Mouse (Mus musculus): ENCODE results near the gene Hhex.

Hhex gene

GRCm38 (mm10) chr19:37455528-37455927 is 20.9 kb downstream of the Hhex start:
- DNase-seq = no peak

GRCm38 (mm10) chr19:37455961-37456360 is 21.4 kb downstream of the Hhex start:
- no peak for DNase-seq

GRCm38 (mm10) chr19:37458013-37458412 is 23.4 kb downstream of the Hhex start:
- DNase-seq = no peak

- no peak for DNase-seq
Observed at GRCm38 (mm10) chr19:37466403-37466802, 31.8 kb downstream of the Hhex start.

GRCm38 (mm10) chr19:37466978-37467377 is 32.4 kb downstream of the Hhex start:
- no peak for DNase-seq

- DNase-seq = no peak
Observed at GRCm38 (mm10) chr19:37468841-37469566, 34.4 kb downstream of the Hhex start.

GRCm38 (mm10) chr19:37471680-37472079 is 37.1 kb downstream of the Hhex start:
- DNase-seq = no peak

GRCm38 (mm10) chr19:37472589-37472988 is 38.0 kb downstream of the Hhex start:
- no peak for DNase-seq

- DNase-seq = no peak
Observed at GRCm38 (mm10) chr19:37481704-37482103, 47.1 kb downstream of the Hhex start.

- no peak for DNase-seq
Observed at GRCm38 (mm10) chr19:37482556-37483187, 48.1 kb downstream of the Hhex start.

- no peak for DNase-seq
Observed at GRCm38 (mm10) chr19:37484787-37485186, 50.2 kb downstream of the Hhex start.

- no peak for DNase-seq
Observed at GRCm38 (mm10) chr19:37486801-37487200, 52.2 kb downstream of the Hhex start.

GRCm38 (mm10) chr19:37487811-37488475 is 53.3 kb downstream of the Hhex start:
- no peak for DNase-seq

GRCm38 (mm10) chr19:37488608-37489262 is 54.1 kb downstream of the Hhex start:
- DNase-seq = no peak
